Mouse (Mus musculus): ENCODE data around the gene Btbd35f9. TPM values are rescaled to one million over a fixed set of nuclear protein-coding genes. Genes with fewer than 3 reads are reported as not detected.
"Not testable (repeated sequence)": the region's sequence is repeated elsewhere in the genome, so short reads cannot be mapped to it uniquely, and the experiment has no call there.

The Btbd35f9 gene
- total RNA-seq (2021): not detected
- long read RNA-seq, experiment 1: 0 reads
- long read RNA-seq, experiment 2: 0 reads

- intact Hi-C loops (cut with DNase I); H3K4me3 ChIP-seq; H3K27ac ChIP-seq: not testable (repeated sequence)
Measured at GRCm38 (mm10) chrX:34161399-34161798, at the start of gene Btbd35f9. Btbd35f9 (minus strand) TSS chrX:34161499.

More at GRCm38 (mm10) chrX:34161399-34161798, at the start of gene Btbd35f9:
- not testable (repeated sequence) for DNase-seq (ENCODE audit: extremely low spot score in 1 of 2, low spot score in 2 of 2)

Other genes starting within 250 kb of the Btbd35f9 start
- not detected for gene Btbd35f6, start 205.0 kb downstream of the Btbd35f9 start, total RNA-seq (2021)
- gene Gm21870, start 174.7 kb downstream of the Btbd35f9 start, total RNA-seq (2021): not detected
- not detected for gene Spin2g, start 77.2 kb upstream of the Btbd35f9 start, total RNA-seq (2021)

Data from left cerebral cortex, adult 2 months (tissue).